Mouse (Mus musculus) right cerebral cortex, postnatal 10 days (tissue): ENCODE measurements around the gene Pgap3.
"Not testable (repeated sequence)": the region's sequence is repeated elsewhere in the genome, so short reads cannot be mapped to it uniquely, and the experiment has no call there.

Experiments
- DNase-seq, 2 experiments: peaks; one replicate each; pipeline ENCODE4 v3.0.0; 2021; ENCODE audit warnings: low spot score in 2 of 2

Gene Pgap3

DNA sequence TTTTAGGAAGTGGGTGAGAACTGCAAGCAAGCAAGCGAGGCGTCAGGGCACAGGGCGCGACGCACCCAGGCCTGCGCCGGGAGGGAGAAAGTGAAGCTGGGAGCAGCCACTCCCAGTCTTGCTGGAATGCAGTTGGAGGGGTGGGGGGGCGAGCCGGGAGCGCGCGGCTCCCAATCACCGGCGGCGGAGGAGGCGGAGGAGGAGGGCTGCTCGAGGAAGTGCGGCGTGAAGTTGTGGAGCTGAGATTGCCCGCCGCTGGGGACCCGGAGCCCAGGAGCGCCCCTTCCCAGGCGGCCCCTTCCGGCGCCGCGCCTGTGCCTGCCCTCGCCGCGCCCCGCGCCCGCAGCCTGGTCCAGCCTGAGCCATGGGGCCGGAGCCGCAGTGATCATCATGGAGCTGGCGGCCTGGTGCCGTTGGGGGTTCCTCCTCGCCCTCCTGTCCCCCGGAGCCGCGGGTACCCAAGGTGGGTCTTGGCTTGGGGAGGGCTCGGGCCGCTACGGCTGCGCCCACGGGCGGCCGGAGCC lies 12.0 kb upstream of the Pgap3 start, which contains the start of gene Erbb2:
TSS of gene Erbb2 (plus strand) at position 198 of the 524 bp plus-strand sequence.
- DNase-seq = peak in 1 of 2 experiments; percentile 61

DNA sequence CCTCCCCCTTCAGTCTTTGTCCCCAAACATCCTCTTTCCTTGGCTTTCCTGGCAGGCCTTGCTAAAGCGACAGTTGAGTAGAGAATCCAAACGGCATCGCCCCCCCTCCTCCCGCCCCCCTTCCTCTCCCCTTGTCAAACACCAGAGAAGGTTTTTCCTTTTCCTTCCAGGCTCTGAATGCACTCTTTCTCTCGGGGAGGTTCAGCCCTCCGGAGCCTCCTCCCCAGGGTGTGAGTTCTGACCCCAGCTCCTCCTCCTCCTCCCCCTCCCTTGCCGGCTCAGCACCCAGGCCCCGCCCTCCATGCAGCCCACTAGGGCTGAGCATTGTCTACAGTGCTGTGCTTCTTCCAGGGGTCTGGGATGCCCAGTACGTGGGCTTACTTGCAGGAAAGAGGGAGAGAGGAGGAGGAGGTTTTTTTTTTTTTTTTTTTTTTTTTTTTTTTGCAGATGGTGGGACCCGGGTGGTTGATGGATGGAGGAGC lies 9.1 kb upstream of the Pgap3 start:
- DNase-seq = no peak

DNA sequence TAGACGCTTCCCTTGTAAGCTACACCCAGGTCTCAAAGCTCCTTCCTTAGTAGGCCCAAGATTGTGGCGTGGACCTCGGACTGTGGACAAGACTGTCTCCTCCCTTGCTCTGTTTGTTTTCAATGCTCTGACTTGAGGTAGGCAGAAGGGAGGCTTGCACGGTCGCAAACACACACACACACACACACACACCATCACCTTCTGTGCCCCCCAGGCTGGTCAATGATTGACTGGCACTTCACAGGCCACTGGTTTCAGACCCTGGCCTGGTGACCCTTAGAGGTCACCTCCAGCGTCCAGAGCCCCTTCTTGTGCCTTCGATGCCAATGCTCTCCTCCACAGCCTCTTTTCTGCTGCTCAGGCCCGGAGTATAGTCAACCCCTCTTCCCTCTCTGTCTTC lies 8.6 kb upstream of the Pgap3 start:
- no peak for DNase-seq

DNA sequence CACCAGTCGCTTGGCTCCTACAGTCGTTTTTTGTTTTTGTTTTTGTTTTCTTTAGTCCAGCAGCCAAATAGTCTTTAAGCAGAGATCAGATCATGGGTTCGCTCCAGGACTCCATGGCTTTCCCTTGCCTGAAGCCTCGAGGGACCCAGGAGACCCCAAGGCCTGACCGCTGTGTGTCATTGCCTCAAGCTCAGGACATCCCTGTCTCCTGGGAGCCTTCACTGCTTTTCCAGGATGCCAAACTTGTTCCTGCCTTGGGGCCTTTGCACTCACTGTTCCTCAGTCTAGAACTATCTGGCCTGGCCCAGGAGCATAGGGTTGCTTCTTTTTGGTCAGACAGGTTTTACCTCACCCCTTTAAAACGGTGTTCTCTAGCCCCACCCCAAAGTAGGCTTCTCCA lies 6.3 kb upstream of the Pgap3 start:
- DNase-seq = no peak

DNA sequence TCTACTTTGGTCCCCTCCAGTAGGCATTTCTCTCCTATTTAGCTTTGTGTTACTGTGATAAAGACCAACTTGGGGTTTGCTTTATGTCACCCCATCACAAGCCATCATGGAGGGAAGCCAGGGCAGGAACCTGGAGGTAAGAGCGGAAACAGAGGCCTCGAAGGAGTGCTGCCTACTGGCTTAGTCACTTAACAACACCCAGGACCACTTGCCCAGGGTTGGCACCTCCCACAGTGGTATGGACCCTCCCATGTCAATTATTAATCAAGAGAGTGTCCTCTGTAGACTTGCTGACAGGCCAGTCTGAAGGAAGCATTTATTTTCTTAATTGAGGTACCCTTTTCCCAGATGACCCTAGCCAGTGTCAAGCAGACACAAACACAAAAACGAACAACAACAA lies 526 bp upstream of the Pgap3 start:
- DNase-seq = no peak

DNA sequence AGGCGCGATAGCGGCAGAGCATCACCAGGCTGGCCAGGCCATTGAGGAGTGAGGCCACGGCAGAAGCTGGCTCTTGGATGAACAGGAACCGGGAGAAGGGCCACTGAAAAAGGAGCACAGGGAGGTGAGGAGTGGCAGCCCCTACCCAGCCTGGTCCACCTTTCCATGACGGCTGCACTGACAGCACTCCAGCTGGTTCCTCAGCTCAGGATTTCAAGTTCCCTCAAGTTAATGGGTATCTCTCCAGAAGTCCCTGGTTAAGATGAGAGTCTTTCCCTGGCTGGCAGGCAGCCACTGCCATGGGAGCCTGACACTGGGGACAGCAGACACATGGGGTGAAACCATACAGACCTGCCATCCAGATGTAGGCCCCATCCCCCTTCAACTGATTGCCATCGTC lies 2.3 kb downstream of the Pgap3 start:
- peak in 1 of 2 experiments; percentile 25 for DNase-seq

DNA sequence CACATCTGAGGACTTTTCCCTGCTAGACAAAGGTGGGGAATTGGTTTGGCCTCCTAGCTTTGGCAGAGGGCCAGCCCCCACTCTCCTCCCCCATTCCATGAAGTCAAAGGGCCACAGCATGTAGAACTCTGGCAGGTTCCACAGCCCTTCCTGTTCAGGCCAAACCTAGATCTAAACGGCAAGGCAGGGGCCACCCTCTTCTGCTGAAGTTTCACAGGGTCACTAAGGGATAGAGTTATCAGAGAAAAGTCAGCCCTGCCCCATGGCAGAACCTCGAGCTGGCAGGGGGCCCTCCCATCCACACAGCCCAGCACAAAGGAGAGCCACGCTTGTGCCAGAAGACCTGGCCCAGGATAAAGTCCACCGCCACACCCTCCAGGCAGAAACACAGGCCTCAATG lies 5.2 kb downstream of the Pgap3 start:
- no peak for DNase-seq

DNA sequence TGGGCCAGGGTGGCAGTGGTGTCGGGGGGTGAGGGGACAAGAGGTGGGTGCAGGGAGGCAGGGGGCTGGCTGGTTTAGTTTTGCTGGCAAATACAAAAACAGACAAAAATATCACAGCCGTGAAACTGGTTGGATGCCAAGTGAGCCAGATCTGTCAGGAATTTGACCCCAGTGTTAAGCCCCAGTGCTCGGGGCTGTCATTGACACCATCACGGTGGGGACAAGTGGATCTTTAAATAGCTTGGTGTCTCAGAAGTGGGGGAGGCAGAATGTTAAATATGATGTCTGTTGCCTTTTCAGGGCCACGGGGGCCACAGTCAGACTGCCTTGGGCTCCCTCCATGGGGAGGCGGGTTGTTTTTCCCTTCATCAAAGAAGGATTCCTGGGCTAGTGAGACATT lies 6.0 kb downstream of the Pgap3 start:
- DNase-seq = no peak

DNA sequence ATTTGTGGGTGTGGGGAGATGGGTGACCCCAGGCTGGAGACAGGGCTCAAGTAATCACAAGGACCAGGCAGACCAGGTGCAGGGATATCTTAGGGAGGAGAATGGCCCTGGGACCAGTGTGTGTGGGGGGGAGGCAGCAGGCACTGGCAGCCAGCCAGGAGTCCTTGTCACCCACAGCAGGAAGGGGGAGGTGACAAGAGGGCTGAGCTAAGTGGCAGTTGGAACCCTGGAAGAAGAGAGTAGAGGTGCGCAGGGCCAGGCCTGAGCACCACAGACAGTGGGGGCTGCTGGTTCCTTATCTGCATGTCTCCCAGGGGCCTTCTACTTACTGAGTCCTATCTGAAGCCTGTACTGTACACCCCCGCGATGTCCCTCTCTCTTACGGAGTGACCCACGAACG lies 7.0 kb downstream of the Pgap3 start:
- peak in 1 of 2 experiments; percentile 29 for DNase-seq

DNA sequence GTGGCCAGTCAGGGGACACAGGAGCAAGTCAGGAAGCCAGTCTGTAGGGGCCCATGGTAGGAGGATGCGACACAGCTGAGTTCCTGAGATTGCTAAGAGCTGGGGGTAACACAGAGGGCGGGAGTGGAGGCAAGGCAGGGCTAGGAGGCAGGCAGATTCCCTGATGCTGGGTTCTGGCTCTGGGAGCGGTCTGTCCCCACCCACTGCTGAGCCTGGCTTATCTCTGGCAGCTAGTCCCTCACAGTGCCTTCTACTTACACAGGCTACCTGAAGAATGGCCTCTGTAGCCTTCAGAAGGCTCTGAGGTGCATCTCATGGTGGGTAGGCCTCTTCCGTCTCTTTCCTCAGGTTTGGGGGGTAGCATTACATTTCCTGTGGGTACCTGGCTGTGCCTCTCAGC lies 7.6 kb downstream of the Pgap3 start:
- no peak for DNase-seq

DNA sequence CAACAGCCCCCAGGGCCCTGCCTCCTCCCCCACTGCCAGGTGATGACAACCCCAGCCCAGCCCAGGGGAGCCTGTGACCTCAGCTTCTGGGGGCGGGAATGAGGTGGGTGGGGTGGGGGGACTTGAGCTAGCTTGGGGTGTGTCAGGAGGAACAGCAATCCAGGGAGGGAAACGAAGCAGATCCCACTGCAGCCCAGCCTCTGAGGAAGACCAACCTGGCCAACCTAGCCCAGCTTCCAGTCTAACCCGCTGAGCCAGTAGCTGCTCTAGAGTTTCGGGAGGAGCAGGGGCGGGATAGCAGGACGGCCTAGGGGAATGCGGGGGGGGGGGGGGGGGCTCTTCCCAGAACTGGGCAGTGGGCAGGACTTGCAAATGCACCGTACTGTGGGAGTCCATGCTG lies 8.3 kb downstream of the Pgap3 start:
- DNase-seq = no peak

DNA sequence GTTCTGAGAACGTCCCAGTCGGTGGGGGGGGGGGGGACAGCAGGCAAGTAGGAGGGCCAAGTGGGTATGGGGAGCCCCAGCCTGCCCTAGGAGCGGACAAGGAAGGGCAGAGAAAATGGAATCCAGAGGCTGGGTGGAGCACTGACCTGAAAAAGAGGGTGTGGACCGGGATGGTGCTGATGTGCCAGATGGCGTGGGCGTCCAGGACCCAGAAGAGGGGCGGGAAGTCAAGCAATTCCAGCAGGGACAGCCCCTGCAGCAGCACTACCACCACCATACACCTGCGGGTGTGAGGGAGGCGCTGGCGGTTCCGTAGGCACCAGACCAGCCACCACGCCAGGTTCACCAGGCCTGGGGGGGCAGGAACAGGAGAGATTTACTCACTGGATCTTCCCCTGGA lies 10.1 kb downstream of the Pgap3 start:
- DNase-seq = peak in 1 of 2 experiments; percentile 28

DNA sequence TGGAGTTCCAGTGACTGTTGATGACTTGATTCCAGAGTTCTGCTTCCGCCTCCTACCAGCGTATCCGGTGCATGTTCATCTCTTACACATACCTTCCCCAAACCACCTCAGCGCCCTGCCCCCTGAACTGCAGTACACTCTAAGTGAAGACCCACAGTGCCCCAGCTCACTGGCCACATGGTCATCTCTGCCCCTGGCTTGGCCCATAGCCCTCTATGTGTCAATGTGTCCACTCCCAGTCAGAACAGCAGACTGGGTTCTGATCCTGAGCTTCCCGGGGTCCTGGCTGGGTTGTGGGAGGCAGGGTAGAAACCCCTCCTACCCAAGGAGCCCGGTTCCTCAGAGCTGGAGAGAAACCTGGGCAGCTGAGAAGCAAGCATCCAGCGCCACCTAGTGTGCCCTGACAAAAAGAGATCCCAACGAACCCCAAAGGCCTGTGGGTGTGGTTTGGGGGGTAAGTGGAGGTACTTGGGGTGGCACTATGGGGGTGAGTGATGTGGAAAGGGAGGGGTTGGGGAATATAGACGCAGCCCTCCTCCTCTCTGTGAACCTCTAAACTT lies 11.0 kb downstream of the Pgap3 start:
- DNase-seq = peak; percentile 73 to 82

DNA sequence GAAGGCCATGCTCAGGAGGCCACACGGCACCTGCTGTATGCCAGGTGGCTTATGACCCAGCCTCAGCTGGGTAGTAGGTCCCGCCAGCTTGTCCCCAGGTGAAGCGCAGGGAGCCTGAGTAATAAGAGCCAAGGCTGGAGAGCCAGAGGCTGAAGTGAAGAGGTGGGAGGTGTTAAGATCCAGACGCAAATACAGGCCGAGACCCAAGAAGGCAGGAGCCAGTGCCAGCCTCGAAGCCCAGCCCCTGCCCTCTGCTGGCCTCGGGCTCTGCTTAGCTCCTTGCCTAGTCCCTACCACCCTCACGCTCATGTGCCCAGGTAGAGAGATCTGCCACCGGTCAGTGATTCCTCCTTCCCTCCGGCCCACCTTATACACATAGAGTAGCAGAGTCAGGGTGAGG lies 12.0 kb downstream of the Pgap3 start:
- no peak for DNase-seq

DNA sequence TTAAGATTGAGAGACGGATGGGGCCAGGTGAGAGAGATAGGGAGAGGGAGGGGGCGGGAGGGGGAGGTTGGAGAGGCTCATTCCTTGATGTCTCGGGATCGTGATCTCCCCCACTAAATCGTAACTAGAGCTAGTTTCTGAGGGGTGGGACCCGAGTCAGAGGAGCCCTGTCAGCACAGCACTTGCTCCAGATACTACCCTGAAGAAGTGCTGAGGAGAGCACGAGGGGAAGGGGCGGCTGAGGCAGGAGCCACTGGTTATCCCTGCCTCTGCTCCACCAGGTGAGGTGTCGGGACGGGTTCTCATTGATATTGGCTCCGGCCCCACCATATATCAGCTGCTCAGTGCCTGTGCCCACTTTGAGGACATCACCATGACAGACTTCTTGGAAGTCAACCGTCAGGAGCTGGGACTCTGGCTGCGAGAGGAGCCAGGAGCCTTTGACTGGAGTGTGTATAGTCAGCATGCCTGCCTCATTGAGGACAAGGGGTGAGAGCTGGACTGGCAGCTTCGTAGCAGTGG lies 13.2 kb downstream of the Pgap3 start:
- DNase-seq = no peak

DNA sequence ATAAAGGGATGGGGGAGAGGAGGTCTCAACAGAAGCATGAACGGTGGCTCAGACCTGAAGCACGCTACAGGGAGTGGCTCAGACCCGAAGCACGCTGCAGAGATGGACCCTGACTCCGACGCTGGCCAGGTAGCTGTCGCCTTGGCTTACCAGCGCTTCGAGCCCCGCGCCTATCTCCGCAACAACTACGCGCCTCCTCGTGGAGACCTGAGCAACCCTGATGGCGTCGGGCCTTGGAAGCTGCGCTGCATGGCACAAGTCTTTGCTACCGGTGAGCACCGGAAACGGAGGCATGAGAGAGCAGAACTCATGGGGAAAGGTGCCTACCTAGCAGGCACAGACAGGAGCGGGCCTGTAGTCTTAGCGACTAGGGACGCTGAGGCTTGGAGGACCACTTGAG lies 13.7 kb downstream of the Pgap3 start:
- DNase-seq = no peak

DNA sequence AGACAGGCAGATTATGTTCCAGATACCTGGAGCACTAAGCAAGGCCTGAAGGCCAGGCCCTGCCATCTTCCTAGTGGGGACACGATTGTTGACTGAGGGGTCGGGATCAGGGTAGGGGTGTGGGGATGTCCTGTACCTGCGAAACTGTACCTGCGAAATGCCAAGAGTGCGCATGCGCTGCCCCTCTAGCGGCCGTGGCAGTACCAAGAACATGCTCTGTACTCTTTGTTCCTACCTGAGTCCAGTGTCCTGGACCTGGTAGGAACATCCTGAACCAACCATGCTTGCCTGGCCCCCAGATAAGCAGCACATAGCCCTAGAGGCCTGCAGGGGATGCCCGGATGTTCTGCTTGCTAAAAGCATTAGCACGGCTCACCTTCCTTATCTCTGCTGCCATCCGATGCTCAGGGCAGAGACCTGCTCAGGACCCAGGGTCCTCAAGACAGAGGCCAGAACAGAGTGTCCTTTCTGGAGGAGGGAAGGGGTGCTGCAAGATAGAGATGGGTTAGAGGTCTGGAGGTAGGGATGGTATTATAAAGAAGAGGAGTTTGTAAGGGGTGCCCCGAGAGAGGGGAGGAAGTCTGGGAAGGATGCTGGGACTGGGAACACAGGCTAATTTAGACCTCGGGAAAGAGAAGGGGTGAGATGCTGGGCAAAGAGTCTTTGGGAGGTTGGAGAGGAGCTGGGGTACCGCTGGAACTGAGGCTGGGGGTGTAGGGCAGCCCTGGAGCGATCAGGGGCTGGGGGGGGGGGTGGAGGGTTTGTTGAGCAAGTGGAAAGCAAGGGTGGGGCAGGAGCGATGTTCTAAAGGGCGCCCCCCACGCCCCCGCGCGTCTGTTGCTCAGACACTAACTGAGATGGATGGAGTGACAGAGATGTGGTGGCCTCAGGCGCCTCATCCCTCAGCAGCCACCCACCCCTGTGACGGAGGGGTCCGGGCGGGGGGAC lies 14.4 kb downstream of the Pgap3 start, which contains the start of gene Pnmt:
TSS of gene Pnmt (plus strand) at position 813 of the 948 bp plus-strand sequence.
- DNase-seq = no peak

DNA sequence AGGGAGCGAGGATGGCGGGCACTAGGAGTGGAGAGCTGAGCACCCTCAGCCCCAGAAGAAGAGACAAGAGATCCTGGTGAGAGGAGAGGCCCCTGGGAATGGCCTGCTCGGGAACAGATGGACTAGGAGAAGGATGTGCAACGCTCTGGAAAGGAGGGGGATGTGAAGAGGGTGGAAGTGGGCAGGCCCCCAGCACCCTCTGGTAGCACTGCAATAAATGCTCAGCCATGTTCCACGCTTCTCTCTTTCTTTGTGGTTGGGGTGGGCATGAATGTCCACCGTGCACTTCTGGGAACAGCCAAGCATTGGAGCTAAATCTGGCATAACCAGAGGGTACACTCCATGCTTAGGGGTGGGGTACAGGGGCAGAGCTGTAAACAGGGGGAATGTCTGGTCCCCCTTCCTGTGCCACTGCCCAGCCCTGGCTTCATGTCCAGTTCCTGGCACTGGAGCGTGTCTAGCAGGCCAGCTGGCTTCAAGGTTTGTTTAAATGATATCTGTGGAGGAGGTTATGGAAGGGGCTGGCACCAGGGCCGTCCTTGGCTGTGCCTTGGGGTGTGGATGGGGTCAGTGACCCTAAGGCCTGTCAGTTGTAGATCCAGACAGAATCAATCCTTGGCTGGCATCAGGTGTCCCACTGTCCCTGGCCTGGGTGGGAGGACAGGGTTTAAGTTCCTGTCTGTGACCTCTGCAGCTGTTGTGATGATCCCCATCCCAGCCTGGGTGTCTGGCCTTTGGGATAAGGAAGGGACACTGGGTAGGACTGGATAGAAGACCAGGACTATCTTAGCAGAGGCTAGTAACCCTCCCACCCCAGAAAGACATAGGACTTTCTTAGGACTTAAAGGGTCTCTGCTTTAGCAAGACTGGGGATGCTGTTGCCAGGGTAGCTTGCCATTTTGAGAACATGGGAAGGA lies 15.3 kb downstream of the Pgap3 start:
- DNase-seq = no peak

DNA sequence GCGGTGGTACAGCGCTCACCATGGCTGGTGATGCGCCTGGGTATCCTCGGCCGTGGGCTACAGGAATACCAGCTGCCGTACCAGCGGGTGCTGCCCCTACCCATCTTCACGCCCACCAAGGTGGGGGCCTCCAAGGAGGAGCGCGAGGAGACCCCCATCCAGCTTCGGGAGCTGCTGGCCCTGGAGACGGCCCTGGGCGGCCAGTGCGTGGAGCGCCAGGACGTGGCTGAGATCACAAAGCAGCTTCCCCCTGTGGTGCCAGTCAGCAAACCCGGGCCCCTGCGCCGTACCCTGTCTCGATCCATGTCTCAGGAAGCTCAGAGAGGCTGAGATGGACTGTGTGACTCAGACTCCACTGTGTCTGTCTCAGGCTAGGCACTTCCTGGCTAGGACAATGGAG lies 16.1 kb downstream of the Pgap3 start:
- DNase-seq = no peak

DNA sequence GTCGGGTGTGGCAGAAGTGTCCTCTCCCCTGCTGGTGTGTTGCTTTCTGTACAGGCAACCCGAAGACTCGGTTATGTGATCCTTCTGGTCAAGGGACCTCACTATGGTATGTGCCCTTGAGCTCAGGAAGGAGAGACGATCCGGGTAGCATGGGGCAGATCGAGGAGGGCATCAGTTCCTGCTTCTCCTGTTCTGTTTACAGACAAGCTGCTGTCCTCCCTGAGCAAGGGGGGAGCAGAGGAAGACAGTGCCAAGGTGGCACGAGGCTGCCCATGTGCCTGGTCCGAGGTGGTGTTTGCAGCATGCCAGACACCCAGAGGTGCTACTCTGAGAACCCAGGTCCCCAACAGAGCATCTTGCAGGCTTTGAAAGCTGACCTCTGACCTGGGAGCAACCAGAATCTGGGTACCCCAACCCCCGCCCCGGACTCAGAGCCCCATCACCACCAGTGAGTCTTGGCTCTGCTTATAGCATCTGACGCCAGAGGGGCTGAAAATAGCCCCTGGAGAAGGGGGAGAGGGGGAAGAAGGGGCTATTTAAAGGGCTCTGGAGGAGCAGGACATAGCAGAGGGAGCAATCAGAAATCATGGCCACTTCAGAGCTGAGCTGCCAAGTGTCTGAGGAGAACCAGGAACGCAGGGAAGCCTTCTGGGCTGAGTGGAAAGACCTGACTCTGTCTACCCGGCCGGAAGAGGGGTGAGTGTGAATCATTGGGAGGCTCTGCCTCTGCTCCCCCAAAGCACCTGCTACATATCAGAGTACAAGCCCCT lies 16.8 kb downstream of the Pgap3 start, which contains the start of gene Tcap:
TSS of gene Tcap (plus strand) at position 551 of the 770 bp plus-strand sequence.
- no peak for DNase-seq

DNA sequence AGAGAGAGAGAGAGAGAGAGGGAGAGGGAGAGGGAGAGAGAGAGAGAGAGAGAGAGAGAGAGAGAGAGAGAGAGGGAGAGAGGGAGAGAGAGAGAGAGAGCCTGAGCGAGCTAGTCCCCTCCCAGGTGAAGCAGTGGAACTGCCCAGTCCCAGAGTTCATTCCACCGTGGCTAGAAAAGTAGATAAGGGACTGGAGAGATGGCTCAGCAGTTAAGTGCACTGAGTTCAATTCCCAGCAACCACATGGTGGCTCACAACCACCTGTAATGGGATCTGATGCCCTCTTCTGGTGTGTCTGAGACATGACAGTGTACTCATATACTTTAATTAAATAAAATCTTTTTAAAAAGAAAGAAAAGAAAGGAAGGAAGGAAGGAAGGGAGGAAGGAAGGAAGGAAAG lies 17.9 kb downstream of the Pgap3 start:
- not testable (repeated sequence) for DNase-seq
